Mouse (Mus musculus): ENCODE measurements around the gene Med29.
A peak's percentile ranks its signal among the peaks of the same experiment; 100 is the strongest.

Med29 gene

DNA sequence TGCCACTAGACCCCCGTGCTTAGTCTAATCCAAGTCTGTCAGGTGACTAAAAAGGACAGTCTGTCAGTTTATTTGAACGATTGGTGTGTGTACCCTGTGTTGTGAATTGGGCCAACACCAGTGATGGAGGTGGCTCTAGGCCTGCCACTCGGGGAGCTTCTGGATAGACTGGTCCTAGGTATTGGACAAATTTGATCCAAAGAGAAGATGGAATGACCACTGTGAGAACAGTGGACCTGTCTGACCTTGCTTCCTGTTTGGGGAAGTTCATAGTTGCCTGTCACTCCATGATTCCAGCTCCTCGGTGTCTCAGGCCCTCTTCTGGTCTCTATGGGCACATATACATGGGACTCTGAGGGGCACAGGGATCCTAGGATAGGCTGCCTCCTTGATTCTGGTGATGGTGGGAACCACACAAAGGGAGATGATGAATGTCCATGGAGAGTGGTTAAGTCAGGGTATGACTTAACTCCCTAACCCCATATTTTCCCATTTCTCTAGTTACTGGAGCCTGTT, 40.8 kb downstream of the Med29 start:
- no peak for DNase-seq

DNA sequence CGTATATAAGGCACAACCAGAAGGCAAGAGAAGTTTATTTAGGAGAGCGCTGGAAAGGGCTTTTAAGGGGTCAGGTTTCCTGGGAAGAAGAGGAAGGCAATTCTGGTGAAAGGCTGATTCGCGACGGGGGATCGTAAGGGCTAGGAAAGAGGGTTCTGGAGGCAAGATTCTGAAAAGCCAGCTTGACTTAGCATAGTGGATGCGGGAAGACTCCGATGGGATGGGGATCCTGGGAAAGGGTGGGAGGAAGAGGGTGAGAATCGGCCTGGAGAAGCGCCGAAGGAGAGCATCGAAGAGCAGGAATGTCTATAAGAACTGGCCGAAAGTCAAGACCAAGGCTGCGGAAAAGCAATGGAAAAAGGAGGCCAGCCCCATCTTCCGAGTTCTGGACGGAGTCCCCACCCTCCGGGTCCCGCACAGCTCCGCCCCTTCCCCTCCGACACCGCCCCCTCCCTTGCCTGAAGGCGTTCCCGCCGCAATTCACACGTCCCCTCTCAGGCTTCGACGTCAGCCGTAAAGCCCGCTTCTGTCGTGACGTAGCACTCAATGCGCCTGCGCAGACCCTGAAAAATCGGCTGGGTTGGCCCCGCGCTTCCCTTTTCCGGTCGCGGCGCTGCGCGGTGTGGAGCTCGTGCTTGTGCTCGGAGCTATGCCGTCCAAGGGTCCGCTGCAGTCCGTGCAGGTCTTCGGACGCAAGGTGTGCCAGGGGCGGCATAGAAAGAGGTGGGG, 42.2 kb downstream of the Med29 start, which contains the start of gene Rps16:
TSS of gene Rps16 (plus strand) at position 498 of the 729 bp plus-strand sequence.
- DNase-seq: peak; percentile 98

DNA sequence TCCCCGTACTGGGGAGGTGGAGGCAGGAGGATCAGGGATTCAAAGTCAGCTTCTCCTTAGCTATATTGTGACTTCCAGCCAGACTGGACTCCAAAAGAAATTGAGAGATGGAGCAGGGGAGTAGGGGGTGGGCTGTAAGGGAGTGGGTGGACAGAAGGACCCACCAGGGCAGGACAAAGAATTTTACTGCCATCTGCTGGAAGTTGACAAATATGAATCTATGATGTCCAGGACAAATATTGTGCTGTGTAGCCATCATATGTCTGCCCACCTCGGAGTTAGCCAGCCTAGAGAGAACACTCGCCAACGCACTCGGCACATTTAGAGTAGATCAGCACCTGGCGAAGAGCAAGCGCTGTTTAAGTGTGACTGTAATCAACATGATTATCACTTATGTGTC, 43.9 kb downstream of the Med29 start:
- DNase-seq: no peak

DNA sequence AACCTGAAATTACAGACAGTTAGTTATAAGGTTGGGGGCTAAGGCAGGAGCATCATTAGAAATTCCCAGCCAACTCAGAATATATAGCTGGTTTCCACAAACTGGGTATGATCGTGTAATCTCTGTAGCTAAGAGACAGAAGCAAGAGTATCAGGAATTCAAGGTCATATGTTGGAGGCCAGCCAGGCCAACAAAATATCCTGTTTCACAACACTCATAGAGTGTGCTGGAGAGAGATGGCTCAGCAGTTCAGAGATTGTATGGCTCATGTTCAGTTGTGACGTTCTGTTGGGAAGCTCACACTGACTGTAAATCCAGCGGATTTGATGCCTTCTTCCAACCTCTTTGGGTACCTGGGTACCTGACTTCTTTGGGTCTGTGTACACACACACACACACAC, 44.8 kb downstream of the Med29 start:
- DNase-seq: no peak

DNA sequence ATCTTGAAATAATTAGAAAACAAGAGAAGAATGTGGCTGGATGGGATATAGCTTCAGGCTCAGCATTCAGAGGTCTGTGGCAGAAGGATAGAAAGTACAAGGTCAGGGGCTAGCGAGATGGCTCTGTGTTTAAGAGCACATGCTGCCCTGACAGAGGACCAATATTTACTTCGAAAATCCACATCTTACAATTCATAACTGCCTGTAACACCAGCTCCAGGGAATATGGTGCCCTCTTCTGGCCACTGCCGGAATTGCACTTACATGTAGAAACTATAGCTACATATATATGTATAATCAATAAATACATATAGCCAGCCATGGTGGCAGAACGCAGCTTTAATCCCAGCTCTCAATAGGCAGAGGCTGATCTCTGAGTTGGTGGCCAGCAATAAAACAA, 47.9 kb downstream of the Med29 start:
- peak; percentile 85 for DNase-seq

DNA sequence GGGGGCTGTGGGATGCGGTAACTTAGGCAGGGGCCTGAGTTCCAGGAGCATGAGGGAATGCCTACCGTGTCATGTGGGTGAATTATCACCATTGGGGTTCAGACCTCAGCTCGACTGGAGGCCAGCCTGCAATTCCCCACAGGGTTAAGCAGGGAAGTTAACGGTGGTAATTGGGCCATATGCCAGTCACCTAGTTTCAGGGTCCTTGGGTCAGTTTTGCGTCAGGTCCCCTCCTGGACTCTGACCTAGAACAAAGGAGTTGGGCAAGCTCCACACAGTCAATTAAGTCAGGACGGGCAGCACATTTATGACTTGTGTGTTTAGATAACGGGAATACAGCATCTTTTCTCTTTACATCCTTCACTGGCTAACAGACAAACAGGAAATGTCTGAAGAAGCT, 51.1 kb downstream of the Med29 start:
- DNase-seq: no peak

DNA sequence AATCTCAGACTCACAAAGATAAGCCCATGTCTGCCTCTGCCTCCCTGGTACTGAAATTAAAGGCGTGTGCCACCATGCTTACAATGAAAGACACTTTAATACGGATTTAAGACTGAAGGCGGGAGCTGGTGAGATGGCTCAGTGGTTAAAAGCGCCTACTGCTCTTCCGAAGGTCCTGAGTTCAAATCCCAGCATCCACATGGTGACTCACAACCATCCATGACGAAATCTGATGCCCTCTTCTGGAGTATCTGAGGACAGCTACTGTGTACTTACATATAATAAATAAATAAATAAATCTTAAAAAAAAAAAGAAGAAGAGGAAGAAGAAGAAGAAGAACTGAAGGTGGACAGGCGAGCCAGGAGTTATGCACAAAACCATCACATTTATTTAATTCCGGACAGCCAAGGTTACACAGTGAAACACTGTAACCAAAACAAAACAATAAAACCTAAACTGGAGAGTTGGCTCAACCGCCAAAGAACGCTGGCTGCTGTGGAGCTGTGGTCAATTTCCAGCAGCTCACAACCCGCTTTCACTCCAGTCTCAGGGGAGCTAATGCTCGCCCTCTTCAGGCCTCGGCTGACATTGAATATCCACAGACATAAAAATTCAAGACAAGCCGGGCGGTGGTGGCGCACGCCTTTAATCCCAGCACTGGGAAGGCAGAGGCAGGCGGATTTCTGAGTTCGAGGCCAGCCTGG, 53.1 kb downstream of the Med29 start:
- peak; percentile 79 for DNase-seq

DNA sequence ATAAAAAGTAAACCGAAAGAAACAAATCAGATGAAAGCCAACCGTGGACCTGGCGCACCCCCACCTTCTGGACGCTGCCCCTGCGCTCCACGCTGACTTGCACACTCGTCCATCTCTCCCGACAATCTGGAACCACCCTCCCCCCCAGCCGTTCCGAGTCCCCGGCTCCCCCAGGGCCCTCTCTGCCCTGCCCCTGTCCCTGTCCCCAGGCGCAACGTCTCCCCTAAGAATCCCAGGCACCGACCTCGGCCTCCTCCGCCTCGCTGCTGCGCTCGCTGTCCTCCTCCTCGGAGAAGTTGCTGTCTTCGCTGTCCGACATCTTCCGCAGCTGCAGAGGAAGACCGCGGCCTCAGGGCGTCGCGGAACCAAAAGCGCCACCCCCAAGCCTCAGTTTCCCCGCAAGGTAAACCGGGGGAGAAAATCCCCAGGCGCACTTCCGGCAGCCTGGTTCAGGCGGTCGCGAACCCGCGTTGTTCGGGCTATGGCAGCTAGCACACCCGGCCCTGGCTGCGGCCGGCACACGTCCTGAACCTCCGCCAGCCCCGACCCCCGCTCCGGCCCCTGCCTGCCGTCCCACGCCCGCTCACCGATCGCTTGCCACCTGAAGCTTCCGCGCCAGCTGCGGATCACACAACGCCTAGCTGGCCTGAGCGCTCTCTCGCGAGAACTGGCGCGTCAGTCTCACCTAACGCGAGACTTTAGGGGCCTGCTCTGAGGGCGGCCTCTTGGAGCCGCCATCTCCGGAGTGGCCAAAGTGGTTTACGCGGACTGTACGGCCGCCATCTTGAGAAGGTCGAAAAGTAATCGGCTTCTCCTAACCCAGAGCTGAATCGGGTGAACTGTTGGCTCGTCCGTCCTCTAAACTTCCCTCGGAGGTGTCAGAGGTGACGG, 54.2 kb downstream of the Med29 start, which contains the start of gene Supt5:
TSS of gene Supt5 (minus strand) at position 639 of the 891 bp plus-strand sequence.
- peak; percentile 99 for DNase-seq

Measured in lung, postnatal 36 days (tissue).